In the genomic region with DNA sequence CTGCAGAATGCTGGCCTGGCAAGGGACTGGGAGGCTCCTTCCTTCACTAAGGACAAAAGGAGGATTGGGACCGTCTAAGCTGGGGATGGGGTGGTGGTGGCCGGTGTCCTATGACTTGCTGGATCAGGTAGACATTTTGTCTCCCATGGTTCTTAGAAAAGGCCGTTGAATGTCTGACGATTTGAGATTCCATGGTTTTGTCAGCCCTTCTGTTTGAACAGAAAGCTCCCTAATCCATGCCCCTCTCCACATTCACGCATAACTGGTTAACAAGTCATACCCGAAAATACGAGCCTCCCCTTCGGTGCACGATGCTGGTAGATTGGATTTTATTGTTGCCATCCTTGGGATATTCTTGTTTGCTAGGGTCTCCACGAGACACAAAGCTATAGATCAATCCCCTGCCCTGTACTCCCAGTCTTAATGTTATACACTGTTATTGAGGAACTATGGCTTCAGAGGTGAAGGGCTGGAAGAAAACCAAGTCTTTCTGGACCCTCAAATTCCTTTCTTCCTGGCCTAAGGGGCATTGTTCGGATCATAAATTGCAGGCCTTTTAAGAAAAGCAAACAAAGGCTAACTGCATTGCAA, we compare ENCODE assay signal across 15 mouse cellular contexts. TPM values are rescaled to one million over a fixed set of nuclear protein-coding genes. Genes with fewer than 3 reads are reported as not detected.
DNase-seq lines count a peak whose midpoint lies in the region; ATAC-seq and TF ChIP-seq lines count a peak whose summit lies in the region.
"Had no signal": no experiment of that assay in that cellular context is flagged by ENCODE, and none has a peak within 500 bp of the region (broad histone marks: within the 10 kb centered on the region; RNA-seq: fewer than 3 reads in every experiment).

No protein-coding gene starts in this region.

- H3K4me1 ChIP-seq in heart, embryonic 16.5 days (ENCODE audit: control insufficient read depth, insufficient read depth, low read length): peaks cover 52% of the 10 kb centered on the region
- peaks cover 18% of the 10 kb centered on the region for H3K4me1 ChIP-seq in liver, embryonic 13.5 days (replicated peaks)
- peaks cover 16% of the 10 kb centered on the region; the same call in 1 of the 2 replicates for H3K4me1 ChIP-seq in liver, embryonic 12.5 days
- H3K4me1 ChIP-seq in intestine, postnatal 0 days (replicated peaks; ENCODE audit: control insufficient read depth, insufficient read depth, low read length): peaks cover 13% of the 10 kb centered on the region; the same call in 1 of the 2 replicates

- intact Hi-C loops in heart, postnatal 36 days (cut with DNase I): loop anchor here (5.0 kb wide), 1 partner anchor 98 kb away; no protein-coding TSS in a partner anchor

- no peak for ATAC-seq in heart, embryonic 16.5 days (replicated peaks; ENCODE audit: extremely low read depth, insufficient read depth, low FRiP score)
- no peak for ATAC-seq in liver, embryonic 13.5 days (ENCODE audit: low read depth)
- ATAC-seq in liver, embryonic 12.5 days: no peak
- ATAC-seq in intestine, postnatal 0 days: no peak

- no peak overlapping the region; the same call in 1 of the 2 replicates for H3K4me3 ChIP-seq in heart, embryonic 16.5 days (ENCODE audit: low read length)
- no peak overlapping the region for H3K4me3 ChIP-seq in liver, embryonic 13.5 days (replicated peaks)
- H3K4me3 ChIP-seq in liver, embryonic 12.5 days: no peak overlapping the region
- H3K4me3 ChIP-seq in intestine, postnatal 0 days (ENCODE audit: low read depth, low read length): no peak overlapping the region
- H3K4me3 ChIP-seq: embryonic facial prominence, embryonic 13.5 days had no signal

- H3K27me3 ChIP-seq in heart, embryonic 16.5 days (ENCODE audit: control insufficient read depth, insufficient read depth, low read length): no peaks in the 10 kb centered on the region
- no peaks in the 10 kb centered on the region for H3K27me3 ChIP-seq in liver, embryonic 13.5 days
- H3K27me3 ChIP-seq in liver, embryonic 12.5 days (replicated peaks): no peaks in the 10 kb centered on the region; the same call in 1 of the 2 replicates
- no peaks in the 10 kb centered on the region for H3K27me3 ChIP-seq in intestine, postnatal 0 days (replicated peaks; ENCODE audit: control insufficient read depth, insufficient read depth, low read length)

- no peaks in the 10 kb centered on the region for H3K36me3 ChIP-seq in heart, embryonic 16.5 days (ENCODE audit: control insufficient read depth, insufficient read depth)
- H3K36me3 ChIP-seq in liver, embryonic 13.5 days: no peaks in the 10 kb centered on the region
- H3K36me3 ChIP-seq in liver, embryonic 12.5 days: no peaks in the 10 kb centered on the region
- H3K36me3 ChIP-seq in intestine, postnatal 0 days (ENCODE audit: control insufficient read depth, insufficient read depth): no peaks in the 10 kb centered on the region
- H3K36me3 ChIP-seq: embryonic facial prominence, embryonic 13.5 days had no signal

- peak overlapping the region; percentile 40 for H3K4me2 ChIP-seq in heart, embryonic 16.5 days (ENCODE audit: low read depth, low read length)
- H3K4me2 ChIP-seq in liver, embryonic 13.5 days: no peak overlapping the region
- no peak overlapping the region; the same call in 1 of the 2 replicates for H3K4me2 ChIP-seq in liver, embryonic 12.5 days
- H3K4me2 ChIP-seq in intestine, postnatal 0 days (replicated peaks; ENCODE audit: low read depth): no peak overlapping the region

- H3K9me3 ChIP-seq in heart, embryonic 16.5 days (replicated peaks; ENCODE audit: control insufficient read depth, low read length): no peaks in the 10 kb centered on the region
- no peaks in the 10 kb centered on the region for H3K9me3 ChIP-seq in liver, embryonic 13.5 days (replicated peaks)
- no peaks in the 10 kb centered on the region for H3K9me3 ChIP-seq in liver, embryonic 12.5 days (replicated peaks)
- no peaks in the 10 kb centered on the region for H3K9me3 ChIP-seq in intestine, postnatal 0 days (ENCODE audit: control insufficient read depth)
- H3K9me3 ChIP-seq: embryonic facial prominence, embryonic 13.5 days had no signal

- peak overlapping the region; percentile 64 for H3K9ac ChIP-seq in heart, embryonic 16.5 days (ENCODE audit: low read length)
- no peak overlapping the region for H3K9ac ChIP-seq in liver, embryonic 13.5 days
- no peak overlapping the region for H3K9ac ChIP-seq in liver, embryonic 12.5 days
- H3K9ac ChIP-seq in intestine, postnatal 0 days (ENCODE audit: low read depth, low read length): no peak overlapping the region

- 59% methylated on average over 11 of the region's 11 CpGs for WGBS in heart, embryonic 16.5 days
- 67% methylated on average over 11 of the region's 11 CpGs for WGBS in liver, embryonic 13.5 days (ENCODE audit: insufficient replicate concordance)
- WGBS in liver, embryonic 12.5 days (ENCODE audit: insufficient replicate concordance): 69% methylated on average over 11 of the region's 11 CpGs
- WGBS in intestine, postnatal 0 days: 51% methylated on average over 11 of the region's 11 CpGs

- TF ChIP-seq CTCF in intestine, postnatal 0 days (IDR thresholded peaks at IDR 0.05; ENCODE audit: low read depth): no peak

- H3K27ac ChIP-seq in heart, embryonic 16.5 days (ENCODE audit: low read length): peak overlapping the region; percentile 98
- 0 out of 2 replicates have a peak overlapping the region, but pooled peaks have one; percentile 5 for H3K27ac ChIP-seq in liver, embryonic 13.5 days
- no peak overlapping the region for H3K27ac ChIP-seq in liver, embryonic 12.5 days
- H3K27ac ChIP-seq in intestine, postnatal 0 days (ENCODE audit: low read depth, low read length): peak overlapping the region; percentile 43
- H3K27ac ChIP-seq: embryonic facial prominence, embryonic 13.5 days had no signal

- DNase-seq in embryo, embryonic 10.5 days (ENCODE audit: low spot score): peak; percentile 31
- DNase-seq in embryo, embryonic 10 days (ENCODE audit: low spot score): no peak
- no peak for DNase-seq in heart, postnatal 36 days
- DNase-seq in liver, embryonic 13.5 days: no peak
- no peak for DNase-seq in spleen, adult 12 weeks (ENCODE audit: low spot score)
- DNase-seq: cerebellum, adult 9-10 months; left cerebral cortex, postnatal 4 days; right cerebral cortex, adult 18-20 months had no signal

RNA-seq across cellular contexts. Expression of a gene that starts 43.7 kb away (rescaled TPM):
- polyA plus RNA-seq in heart, embryonic 16.5 days (2015; fragmentation: Nextera tagmentation; extraction: Ambion mirVana): 0.29 and 0.38 TPM in 2 replicates
- not detected for total RNA-seq in heart, postnatal 36 days (2021)
- 0.03 TPM in 1 of 2 replicates, not detected in the other for polyA plus RNA-seq in liver, embryonic 13.5 days (2015; fragmentation: Nextera tagmentation; extraction: Ambion mirVana)
- 0.07 and 0.11 TPM in 2 replicates for polyA plus RNA-seq in liver, embryonic 12.5 days (2016; fragmentation: Nextera tagmentation; extraction: Ambion mirVana)
- polyA plus RNA-seq in intestine, postnatal 0 days (2015; fragmentation: Nextera tagmentation; extraction: Ambion mirVana): 0.16 and 0.17 TPM in 2 replicates
- total RNA-seq: megakaryocyte progenitor cell, adult 5-6 weeks; monocyte, adult 5-6 weeks; neutrophil, adult 5-6 weeks had no signal
